Mouse (Mus musculus): Measurements from ENCODE around the gene Nyap2. TPM values are rescaled to one million over a fixed set of nuclear protein-coding genes. Genes with fewer than 3 reads are reported as not detected.

The Nyap2 gene
- polyA plus RNA-seq, 1 experiment from 2014 or later: 2.8 TPM

DNA sequence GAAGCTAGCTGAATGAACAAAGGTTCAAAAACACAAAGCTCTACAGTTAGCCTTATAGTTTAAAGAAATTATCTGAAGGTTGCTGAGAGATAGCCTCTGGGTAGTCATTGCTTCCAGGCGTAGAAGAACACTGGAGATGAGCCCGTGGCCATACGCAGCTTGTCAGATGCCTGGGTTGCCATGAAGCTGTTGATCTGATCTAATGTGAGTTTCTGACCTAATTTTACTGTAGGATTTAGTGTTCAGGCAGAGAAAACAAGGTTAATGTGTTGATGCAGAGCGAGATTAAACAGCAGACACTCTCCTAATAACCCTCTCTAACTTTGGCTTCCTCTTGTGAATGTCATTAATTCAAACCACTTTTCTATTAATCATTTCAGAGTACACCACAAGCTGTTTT is 16.1 kb downstream of the Nyap2 start:
- ATAC-seq (ENCODE audit: low FRiP score, low read depth): no peak
- no peak overlapping the region for H3K4me3 ChIP-seq
- H3K9ac ChIP-seq (replicated peaks): no peak overlapping the region
- no peaks in the 10 kb centered on the region for H3K9me3 ChIP-seq
- H3K27me3 ChIP-seq: no peaks in the 10 kb centered on the region
- H3K27ac ChIP-seq (replicated peaks): no peak overlapping the region
- WGBS: 90% methylated on average over 4 of the region's 4 CpGs
- H3K4me2 ChIP-seq (replicated peaks): no peak overlapping the region
- no peaks in the 10 kb centered on the region for H3K4me1 ChIP-seq
- H3K36me3 ChIP-seq: no peaks in the 10 kb centered on the region

- Histone ChIP-seq H3K4me2 (replicated peaks) (no peak overlapping the region), H3K36me3 (no peaks in the 10 kb centered on the region), H3K9ac (replicated peaks) (no peak overlapping the region), H3K4me1 (peaks cover 3% of the 10 kb centered on the region; the same call in 1 of the 2 replicates), H3K27me3 (no peaks in the 10 kb centered on the region), H3K27ac (replicated peaks) (no peak overlapping the region), H3K4me3 (no peak overlapping the region), H3K9me3 (no peaks in the 10 kb centered on the region)
- 11% methylated on average over 1 of the region's 1 CpGs for WGBS
- no peak for ATAC-seq (ENCODE audit: low FRiP score, low read depth)
These were observed 22.2 kb downstream of the Nyap2 start for GRCm38 (mm10) chr1:81098950-81099349.

DNA sequence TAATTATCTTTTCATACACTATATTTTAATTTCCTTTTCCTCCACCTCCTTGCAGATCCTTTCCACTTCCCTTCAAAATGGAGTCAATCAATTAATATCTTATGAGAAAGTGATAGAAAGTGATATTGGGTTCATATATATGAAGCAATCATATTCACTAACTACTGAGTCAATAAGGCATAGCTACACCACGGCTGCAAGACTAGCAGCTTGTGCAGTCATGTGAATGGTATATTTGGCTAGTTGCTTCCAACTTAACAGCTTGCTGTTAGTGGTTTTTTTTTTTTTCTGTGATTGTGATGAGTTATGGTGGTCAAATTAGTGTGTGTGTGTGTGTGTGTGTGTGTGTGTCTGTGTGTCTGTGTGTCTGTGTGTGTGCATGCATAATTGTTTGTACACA is 25.0 kb downstream of the Nyap2 start:
- Histone ChIP-seq H3K27me3 (no peaks in the 10 kb centered on the region), H3K27ac (replicated peaks) (no peak overlapping the region), H3K4me1 (peaks cover 3% of the 10 kb centered on the region; the same call in 1 of the 2 replicates), H3K9ac (replicated peaks) (no peak overlapping the region), H3K36me3 (no peaks in the 10 kb centered on the region), H3K4me2 (replicated peaks) (no peak overlapping the region), H3K9me3 (no peaks in the 10 kb centered on the region), H3K4me3 (no peak overlapping the region)
- 76% methylated on average over 1 of the region's 1 CpGs for WGBS
- ATAC-seq (ENCODE audit: low FRiP score, low read depth): no peak

DNA sequence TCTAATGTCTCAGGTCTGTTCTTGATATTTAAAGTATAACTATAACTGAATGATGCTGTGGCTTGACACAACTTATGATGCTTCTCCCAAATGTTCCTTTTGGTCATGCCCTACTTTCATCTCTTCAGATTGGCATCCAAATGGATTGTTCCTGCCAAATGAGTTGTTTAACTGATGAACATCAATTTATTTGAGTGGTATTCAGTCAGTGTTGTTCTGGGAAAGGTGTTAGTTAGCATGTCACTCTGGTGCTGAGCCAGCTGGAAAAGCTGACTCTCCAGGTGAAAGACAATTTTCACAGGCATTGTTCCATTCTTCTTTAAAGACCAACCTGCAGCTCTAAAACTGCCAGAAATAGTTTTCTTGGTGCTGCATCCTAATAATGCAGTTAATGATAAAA is 43.0 kb downstream of the Nyap2 start:
- Histone ChIP-seq H3K4me2 (replicated peaks) (no peak overlapping the region), H3K27me3 (no peaks in the 10 kb centered on the region), H3K27ac (replicated peaks) (no peak overlapping the region), H3K4me1 (no peaks in the 10 kb centered on the region), H3K9ac (replicated peaks) (no peak overlapping the region), H3K9me3 (no peaks in the 10 kb centered on the region), H3K36me3 (no peaks in the 10 kb centered on the region), H3K4me3 (no peak overlapping the region)
- no peak for ATAC-seq (ENCODE audit: low FRiP score, low read depth)

GRCm38 (mm10) chr1:81132007-81132712 is 55.4 kb downstream of the Nyap2 start:
- Histone ChIP-seq H3K4me2 (replicated peaks) (no peak overlapping the region), H3K36me3 (no peaks in the 10 kb centered on the region), H3K27ac (replicated peaks) (no peak overlapping the region), H3K27me3 (no peaks in the 10 kb centered on the region), H3K9me3 (no peaks in the 10 kb centered on the region), H3K9ac (replicated peaks) (no peak overlapping the region), H3K4me1 (no peaks in the 10 kb centered on the region), H3K4me3 (no peak overlapping the region)
- no peak for ATAC-seq (ENCODE audit: low FRiP score, low read depth)
- 83% methylated on average over 8 of the region's 8 CpGs for WGBS

GRCm38 (mm10) chr1:81143855-81144254 is 67.1 kb downstream of the Nyap2 start:
- H3K27me3 ChIP-seq: no peaks in the 10 kb centered on the region
- no peak for ATAC-seq (ENCODE audit: low FRiP score, low read depth)
- no peak overlapping the region for H3K4me2 ChIP-seq (replicated peaks)
- no peaks in the 10 kb centered on the region for H3K9me3 ChIP-seq
- H3K9ac ChIP-seq (replicated peaks): no peak overlapping the region
- no peaks in the 10 kb centered on the region for H3K4me1 ChIP-seq
- no peak overlapping the region for H3K4me3 ChIP-seq
- H3K36me3 ChIP-seq: no peaks in the 10 kb centered on the region
- H3K27ac ChIP-seq (replicated peaks): no peak overlapping the region

DNA sequence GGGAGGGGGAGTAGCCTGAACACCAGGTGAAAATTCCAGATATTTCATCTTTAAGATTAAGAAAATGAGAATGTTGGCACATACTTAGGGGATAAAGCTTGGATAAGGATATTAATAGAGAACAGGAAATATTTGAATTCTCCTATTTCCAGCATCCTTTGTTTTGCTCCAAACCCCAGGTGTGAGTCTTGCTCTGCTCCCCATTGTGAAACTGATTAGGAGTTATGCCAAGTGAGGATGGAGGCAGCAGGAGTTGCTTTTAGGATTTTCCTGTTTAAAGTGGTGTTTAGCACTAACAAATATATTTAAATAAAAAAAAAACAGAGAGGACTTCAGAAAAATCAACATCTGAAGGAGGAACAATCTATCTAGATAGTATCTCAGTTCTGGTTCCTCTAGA is 68.8 kb downstream of the Nyap2 start:
- H3K36me3 ChIP-seq: no peaks in the 10 kb centered on the region
- no peak overlapping the region for H3K9ac ChIP-seq (replicated peaks)
- H3K4me1 ChIP-seq: no peaks in the 10 kb centered on the region
- no peak for ATAC-seq (ENCODE audit: low FRiP score, low read depth)
- no peak overlapping the region for H3K4me3 ChIP-seq
- H3K4me2 ChIP-seq (replicated peaks): no peak overlapping the region
- no peaks in the 10 kb centered on the region for H3K9me3 ChIP-seq
- no peak overlapping the region for H3K27ac ChIP-seq (replicated peaks)
- H3K27me3 ChIP-seq: no peaks in the 10 kb centered on the region

- no peak overlapping the region for H3K9ac ChIP-seq (replicated peaks)
- no peak overlapping the region for H3K27ac ChIP-seq (replicated peaks)
- H3K4me2 ChIP-seq (replicated peaks): no peak overlapping the region
- no peaks in the 10 kb centered on the region for H3K36me3 ChIP-seq
- no peak overlapping the region for H3K4me3 ChIP-seq
- ATAC-seq (ENCODE audit: low FRiP score, low read depth): peak; percentile 69
- no peaks in the 10 kb centered on the region for H3K4me1 ChIP-seq
- 18% methylated on average over 3 of the region's 3 CpGs for WGBS
- H3K27me3 ChIP-seq: no peaks in the 10 kb centered on the region
- H3K9me3 ChIP-seq: no peaks in the 10 kb centered on the region
These were observed 92.5 kb downstream of the Nyap2 start for GRCm38 (mm10) chr1:81169245-81169644.

DNA sequence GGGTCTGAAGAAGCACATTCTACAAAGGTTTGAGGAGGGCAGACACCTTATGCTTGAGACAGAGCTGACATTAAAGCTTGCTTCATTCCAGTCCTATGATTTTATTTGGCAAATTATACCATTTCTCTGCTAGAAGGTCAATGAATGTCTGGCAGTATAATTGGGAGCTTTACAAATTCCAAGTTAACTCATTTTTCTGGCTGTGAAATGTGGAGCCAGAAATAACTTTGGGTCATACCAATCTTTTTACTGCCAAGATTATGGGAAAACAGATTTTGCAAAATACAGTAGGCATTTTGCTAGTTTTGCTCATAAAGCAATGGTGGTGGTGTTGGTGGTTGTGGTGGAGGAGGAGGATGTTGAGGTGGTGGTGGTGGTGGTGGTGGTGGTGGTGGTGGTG is 96.0 kb downstream of the Nyap2 start:
- no peak for ATAC-seq (ENCODE audit: low FRiP score, low read depth)
- H3K27me3 ChIP-seq: no peaks in the 10 kb centered on the region
- H3K4me1 ChIP-seq: no peaks in the 10 kb centered on the region
- H3K4me3 ChIP-seq: no peak overlapping the region
- no peak overlapping the region for H3K4me2 ChIP-seq (replicated peaks)
- H3K9ac ChIP-seq (replicated peaks): no peak overlapping the region
- no peak overlapping the region for H3K27ac ChIP-seq (replicated peaks)
- H3K9me3 ChIP-seq: no peaks in the 10 kb centered on the region
- no peaks in the 10 kb centered on the region for H3K36me3 ChIP-seq

DNA sequence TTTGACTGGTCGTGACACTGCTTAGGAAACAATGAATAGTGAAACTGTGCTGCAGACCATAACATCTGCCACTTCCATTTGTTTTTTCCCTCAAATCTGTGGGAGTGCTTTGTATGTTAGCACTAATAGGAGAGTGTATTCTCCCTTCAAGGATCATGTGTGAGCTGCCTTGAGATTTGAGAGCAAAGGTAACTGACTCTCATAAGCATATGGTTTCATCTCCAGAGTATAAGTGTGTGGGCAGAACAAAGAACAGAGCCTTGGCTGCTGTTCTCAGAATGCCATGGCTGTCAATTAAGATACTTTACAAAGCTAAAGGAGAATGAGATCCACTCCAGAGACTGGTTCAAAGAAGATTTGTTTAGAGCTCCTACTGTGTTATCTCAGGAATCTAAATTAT is 96.6 kb downstream of the Nyap2 start:
- Histone ChIP-seq H3K27me3 (no peaks in the 10 kb centered on the region), H3K4me3 (no peak overlapping the region), H3K9me3 (no peaks in the 10 kb centered on the region), H3K27ac (replicated peaks) (no peak overlapping the region), H3K4me1 (no peaks in the 10 kb centered on the region), H3K4me2 (replicated peaks) (no peak overlapping the region), H3K36me3 (no peaks in the 10 kb centered on the region), H3K9ac (replicated peaks) (no peak overlapping the region)
- WGBS: 66% methylated on average over 1 of the region's 1 CpGs
- no peak for ATAC-seq (ENCODE audit: low FRiP score, low read depth)

DNA sequence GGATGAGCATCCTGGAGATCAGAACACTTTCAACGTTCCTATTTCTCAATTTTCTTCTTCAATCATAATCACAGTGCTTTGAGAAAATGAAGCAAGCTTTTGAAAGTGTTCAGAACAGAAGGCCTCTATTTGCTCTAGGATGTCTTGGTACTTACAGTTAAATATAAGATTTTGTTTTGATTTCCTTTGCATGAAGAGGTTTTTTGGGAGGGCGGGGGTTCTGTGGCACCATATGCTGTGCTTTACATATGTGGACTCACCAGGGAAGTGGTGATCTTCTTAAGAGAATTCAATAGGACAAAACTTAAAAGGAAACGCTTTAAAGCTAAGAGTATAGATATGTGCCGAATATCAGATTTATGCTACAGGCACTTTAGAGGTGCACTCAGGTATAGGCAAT is 103.0 kb downstream of the Nyap2 start:
- Histone ChIP-seq H3K4me2 (replicated peaks) (no peak overlapping the region), H3K27ac (replicated peaks) (no peak overlapping the region), H3K4me3 (no peak overlapping the region), H3K9ac (replicated peaks) (no peak overlapping the region), H3K36me3 (no peaks in the 10 kb centered on the region), H3K9me3 (no peaks in the 10 kb centered on the region), H3K4me1 (no peaks in the 10 kb centered on the region; the same call in 1 of the 2 replicates), H3K27me3 (no peaks in the 10 kb centered on the region)
- ATAC-seq (ENCODE audit: low FRiP score, low read depth): no peak
- 90% methylated on average over 4 of the region's 4 CpGs for WGBS

DNA sequence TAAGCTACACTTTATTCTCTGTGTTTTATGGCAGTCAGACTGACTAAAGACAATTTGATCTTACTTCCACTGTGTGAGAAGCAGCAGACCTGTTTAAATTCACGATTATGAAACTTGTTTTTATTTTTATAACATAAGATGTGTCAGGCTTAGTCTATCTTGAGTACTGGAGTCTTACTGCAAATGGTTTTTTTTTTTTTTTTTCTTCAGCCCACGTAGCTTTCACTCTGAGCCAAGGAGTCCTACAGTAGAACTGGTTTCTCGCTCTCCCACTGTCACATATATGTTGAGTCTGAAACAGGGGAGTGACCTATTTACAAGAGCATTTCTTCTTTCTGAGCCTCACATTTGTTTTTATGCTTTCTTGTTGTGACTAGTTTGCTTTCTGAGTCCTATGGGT is 103.9 kb downstream of the Nyap2 start:
- H3K4me2 ChIP-seq (replicated peaks): no peak overlapping the region
- ATAC-seq (ENCODE audit: low FRiP score, low read depth): no peak
- H3K9me3 ChIP-seq: no peaks in the 10 kb centered on the region
- WGBS: 82% methylated on average over 3 of the region's 3 CpGs
- no peak overlapping the region for H3K4me3 ChIP-seq
- no peaks in the 10 kb centered on the region; the same call in 1 of the 2 replicates for H3K4me1 ChIP-seq
- H3K27me3 ChIP-seq: no peaks in the 10 kb centered on the region
- no peaks in the 10 kb centered on the region for H3K36me3 ChIP-seq
- H3K9ac ChIP-seq (replicated peaks): no peak overlapping the region
- H3K27ac ChIP-seq (replicated peaks): no peak overlapping the region

DNA sequence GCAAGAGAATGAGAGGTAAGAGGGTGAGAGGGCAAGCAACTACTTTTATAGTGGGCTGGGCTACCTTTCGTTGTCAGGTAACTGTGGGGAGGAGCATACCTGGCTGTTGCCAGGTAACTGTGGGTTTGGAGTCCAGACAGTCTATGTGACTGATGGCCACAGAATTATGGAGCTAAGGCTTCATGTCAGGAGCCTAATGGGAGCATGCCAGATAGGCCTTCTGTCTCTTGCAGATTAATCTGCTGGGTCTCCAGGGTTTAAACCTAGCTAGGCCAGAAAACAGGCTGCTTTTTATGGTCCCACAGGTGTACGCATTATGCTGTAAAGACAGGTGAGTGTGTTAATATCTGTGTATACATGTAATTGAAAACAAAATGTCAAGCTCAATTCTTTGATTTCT is 132.8 kb downstream of the Nyap2 start:
- Histone ChIP-seq H3K9me3 (no peaks in the 10 kb centered on the region), H3K9ac (replicated peaks) (no peak overlapping the region), H3K4me1 (no peaks in the 10 kb centered on the region), H3K27me3 (no peaks in the 10 kb centered on the region), H3K36me3 (no peaks in the 10 kb centered on the region), H3K4me2 (replicated peaks) (no peak overlapping the region), H3K27ac (replicated peaks) (no peak overlapping the region), H3K4me3 (no peak overlapping the region)
- WGBS: 79% methylated on average over 2 of the region's 2 CpGs
- ATAC-seq (ENCODE audit: low FRiP score, low read depth): no peak

All from midbrain, embryonic 12.5 days (tissue).